Mouse (Mus musculus): ENCODE data around the gene Rtel1. TPM values are rescaled to one million over a fixed set of nuclear protein-coding genes. Genes with fewer than 3 reads are reported as not detected.

Gene Rtel1
- total RNA-seq, 1 experiment from 2014 or later = 51.6 TPM

DNA sequence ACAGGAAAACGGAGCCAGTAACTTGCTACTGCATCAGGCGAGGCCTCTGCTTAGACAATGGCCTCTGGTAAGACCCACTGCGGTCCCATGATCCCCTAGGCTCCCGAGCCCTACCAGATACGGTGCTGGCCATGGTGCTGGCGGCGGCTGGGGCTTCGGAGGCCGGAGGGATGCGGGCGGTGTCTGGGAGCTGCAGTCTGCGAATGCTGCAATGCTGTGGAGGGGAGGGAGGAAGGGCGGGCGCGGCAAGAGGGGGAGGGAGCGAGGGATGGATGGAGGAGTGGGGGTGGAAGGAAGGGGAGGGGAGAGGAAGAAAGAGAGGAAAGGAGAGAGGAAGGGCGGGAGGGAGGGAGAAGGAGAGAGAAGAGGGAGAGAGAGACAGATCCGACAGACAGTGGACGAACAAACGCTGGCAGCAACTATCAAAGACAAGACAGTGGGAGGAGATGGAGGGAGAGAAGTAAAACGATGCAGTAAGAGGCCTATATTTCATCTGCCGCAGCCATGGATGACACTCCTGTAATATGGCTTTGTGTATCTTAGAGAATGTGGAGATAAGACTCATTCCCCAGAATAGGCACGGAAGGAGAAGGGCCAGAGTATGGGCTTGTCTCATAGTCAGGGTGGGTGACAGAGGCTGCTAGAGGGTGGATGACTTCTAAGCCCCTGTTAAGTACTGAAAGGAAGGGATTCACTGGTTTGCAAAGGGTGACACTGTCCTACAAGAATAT, 5.3 kb upstream of the Rtel1 start, which contains the start of gene Stmn3:
TSS of gene Stmn3 (minus strand) at position 421 of the 731 bp plus-strand sequence.
- no peak for ATAC-seq (ENCODE audit: extremely low read depth, insufficient number of reproducible peaks, low FRiP score, poor library complexity, severe bottlenecking)

DNA sequence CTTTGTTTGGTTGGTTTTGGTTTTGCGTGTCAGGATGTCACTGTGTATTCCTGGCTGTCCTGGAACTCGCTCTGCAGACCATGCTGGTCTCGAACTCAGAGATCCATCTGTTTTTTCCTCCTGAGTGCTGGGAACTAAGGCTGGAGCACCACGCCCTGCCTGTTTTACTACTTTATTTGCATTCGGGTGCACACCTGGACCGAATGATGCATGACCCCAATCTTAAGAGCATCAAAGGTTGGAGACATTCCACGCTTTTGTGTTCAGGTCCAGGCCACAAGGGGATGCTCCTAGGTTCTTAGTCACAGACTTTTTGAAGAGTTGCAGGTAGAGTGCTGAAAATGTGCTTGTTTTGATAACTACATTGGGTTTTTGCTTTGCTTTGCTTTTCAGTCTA, 562 bp downstream of the Rtel1 start:
- ATAC-seq (ENCODE audit: extremely low read depth, insufficient number of reproducible peaks, low FRiP score, poor library complexity, severe bottlenecking) = no peak

GRCm38 (mm10) chr2:181322136-181322535, 2.6 kb downstream of the Rtel1 start:
- ATAC-seq (ENCODE audit: extremely low read depth, insufficient number of reproducible peaks, low FRiP score, poor library complexity, severe bottlenecking) = no peak

GRCm38 (mm10) chr2:181326098-181326497, 6.6 kb downstream of the Rtel1 start:
- ATAC-seq (ENCODE audit: extremely low read depth, insufficient number of reproducible peaks, low FRiP score, poor library complexity, severe bottlenecking) = no peak

DNA sequence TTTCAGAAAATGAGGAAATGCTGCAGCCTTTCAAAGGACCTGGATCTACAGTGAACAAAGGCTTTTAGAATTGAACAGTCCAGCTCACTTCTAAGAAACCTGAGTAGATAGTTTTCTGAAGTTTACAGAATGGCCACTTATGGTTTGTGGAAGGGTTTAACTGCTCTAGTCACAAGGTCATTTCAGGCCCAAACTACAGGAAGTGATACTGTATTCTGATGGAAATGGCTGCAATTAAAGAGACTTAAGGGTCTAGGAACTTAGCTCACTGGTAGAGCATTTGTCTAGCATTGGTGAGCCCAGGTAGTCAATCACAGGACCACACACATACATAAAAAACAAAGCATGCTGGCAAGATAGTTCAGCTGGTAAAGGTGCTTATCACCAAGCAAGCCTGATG, 13.0 kb downstream of the Rtel1 start:
- ATAC-seq (ENCODE audit: extremely low read depth, insufficient number of reproducible peaks, low FRiP score, poor library complexity, severe bottlenecking) = no peak

DNA sequence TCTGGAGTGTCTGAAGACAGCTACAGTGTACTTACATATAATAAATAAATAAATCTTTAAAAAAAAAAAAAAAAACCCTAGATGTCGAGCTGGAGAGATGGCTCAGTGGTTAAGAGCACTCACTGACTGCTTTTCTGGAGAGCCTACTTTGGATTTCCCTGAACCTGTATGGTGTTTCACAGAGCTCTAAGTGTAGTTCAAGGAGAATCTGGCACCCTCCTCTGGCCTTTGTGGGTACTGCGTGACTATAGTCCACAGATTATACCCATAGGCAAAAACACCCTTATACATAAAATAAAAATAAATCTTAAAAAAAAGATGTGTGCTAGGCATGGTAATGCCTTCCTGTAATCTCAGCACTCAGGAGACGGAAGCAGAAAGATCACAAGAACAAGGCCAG, 14.5 kb downstream of the Rtel1 start:
- peak; percentile 91 for ATAC-seq (ENCODE audit: extremely low read depth, insufficient number of reproducible peaks, low FRiP score, poor library complexity, severe bottlenecking)

- no peak for ATAC-seq (ENCODE audit: extremely low read depth, insufficient number of reproducible peaks, low FRiP score, poor library complexity, severe bottlenecking)
Measured at GRCm38 (mm10) chr2:181340426-181340825, 20.9 kb downstream of the Rtel1 start.

GRCm38 (mm10) chr2:181342766-181343165, 23.2 kb downstream of the Rtel1 start:
- no peak for ATAC-seq (ENCODE audit: extremely low read depth, insufficient number of reproducible peaks, low FRiP score, poor library complexity, severe bottlenecking)

DNA sequence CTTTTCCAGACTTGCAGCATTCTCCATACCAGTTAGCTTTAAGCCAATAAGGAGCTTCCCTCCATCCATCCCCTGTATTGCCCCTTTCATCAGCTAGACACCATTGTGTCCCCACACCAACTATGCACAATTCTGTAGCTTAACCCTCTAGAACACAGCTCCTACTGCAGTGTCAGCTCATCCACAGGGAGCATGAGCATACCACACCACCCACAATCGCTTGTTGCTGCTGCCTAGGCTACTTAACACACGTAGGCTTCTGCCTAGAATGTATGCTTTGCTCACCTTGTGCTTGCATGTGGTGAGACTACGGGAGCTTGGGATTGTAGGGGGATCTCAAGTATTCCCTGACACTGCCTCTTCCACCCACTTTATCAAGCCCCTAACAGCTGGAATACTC, 37.2 kb downstream of the Rtel1 start:
- no peak for ATAC-seq (ENCODE audit: extremely low read depth, insufficient number of reproducible peaks, low FRiP score, poor library complexity, severe bottlenecking)

DNA sequence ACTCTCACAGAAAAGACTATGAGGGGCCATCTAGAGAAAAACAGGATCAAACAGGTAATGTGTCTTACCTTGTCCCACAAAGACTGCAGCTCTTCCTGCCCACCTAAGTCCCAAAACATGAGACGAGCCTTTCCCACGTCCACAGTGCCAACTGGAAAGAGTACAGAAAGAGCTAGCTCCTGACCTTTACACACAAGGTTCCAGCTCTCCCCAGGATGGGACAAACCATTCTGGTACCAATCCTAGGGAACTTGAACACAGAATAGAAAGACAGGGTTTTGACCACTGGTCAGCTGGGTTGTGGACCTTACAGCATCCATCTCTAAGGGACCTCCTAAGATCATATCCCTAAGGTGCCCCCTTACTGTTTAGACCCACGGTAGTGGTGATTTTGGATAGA, 44.4 kb downstream of the Rtel1 start:
- no peak for ATAC-seq (ENCODE audit: extremely low read depth, insufficient number of reproducible peaks, low FRiP score, poor library complexity, severe bottlenecking)

- no peak for ATAC-seq (ENCODE audit: extremely low read depth, insufficient number of reproducible peaks, low FRiP score, poor library complexity, severe bottlenecking)
Measured at GRCm38 (mm10) chr2:181364487-181364859, 44.9 kb downstream of the Rtel1 start.

GRCm38 (mm10) chr2:181364860-181365596, 45.5 kb downstream of the Rtel1 start, which contains the start of the genes Zgpat and Arfrp1:
Zgpat (plus strand) TSS chr2:181364928.
Arfrp1 (minus strand) TSS chr2:181365404.
- peak; percentile 86 for ATAC-seq (ENCODE audit: extremely low read depth, insufficient number of reproducible peaks, low FRiP score, poor library complexity, severe bottlenecking)

- ATAC-seq (ENCODE audit: extremely low read depth, insufficient number of reproducible peaks, low FRiP score, poor library complexity, severe bottlenecking) = peak; percentile 14; the same call in 1 of the 2 replicates
Measured at GRCm38 (mm10) chr2:181365655-181366075, 46.1 kb downstream of the Rtel1 start.

- ATAC-seq (ENCODE audit: extremely low read depth, insufficient number of reproducible peaks, low FRiP score, poor library complexity, severe bottlenecking) = no peak
Measured at GRCm38 (mm10) chr2:181370001-181370400, 50.5 kb downstream of the Rtel1 start.

- ATAC-seq (ENCODE audit: extremely low read depth, insufficient number of reproducible peaks, low FRiP score, poor library complexity, severe bottlenecking) = peak; percentile 46; the same call in 1 of the 2 replicates
Measured at GRCm38 (mm10) chr2:181375787-181376186, 56.2 kb downstream of the Rtel1 start.

DNA sequence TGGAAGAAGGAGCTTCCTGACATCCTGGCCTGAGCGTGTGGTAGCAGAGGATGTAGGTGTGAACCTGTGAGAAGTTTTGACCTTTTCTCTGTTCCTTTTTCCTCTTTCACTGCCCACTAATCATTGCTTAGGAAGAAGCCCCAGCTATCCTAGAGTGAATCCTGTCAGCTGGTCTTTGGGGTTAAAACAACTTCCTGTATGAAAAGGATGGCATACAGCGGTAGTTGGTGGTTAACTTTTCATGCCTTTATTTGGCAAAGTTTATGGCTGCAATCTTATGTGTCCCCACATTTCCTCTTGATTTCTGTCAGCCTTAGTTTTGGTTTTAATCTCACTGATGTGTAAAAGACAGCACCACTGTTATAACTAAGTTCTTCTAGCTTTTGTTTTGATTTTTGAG, 57.7 kb downstream of the Rtel1 start:
- no peak for ATAC-seq (ENCODE audit: extremely low read depth, insufficient number of reproducible peaks, low FRiP score, poor library complexity, severe bottlenecking)

GRCm38 (mm10) chr2:181378701-181379100, 59.2 kb downstream of the Rtel1 start:
- no peak for ATAC-seq (ENCODE audit: extremely low read depth, insufficient number of reproducible peaks, low FRiP score, poor library complexity, severe bottlenecking)

GRCm38 (mm10) chr2:181379778-181380177, 60.2 kb downstream of the Rtel1 start, which contains the start of gene Lime1:
Lime1 (plus strand) TSS chr2:181380078.
- ATAC-seq (ENCODE audit: extremely low read depth, insufficient number of reproducible peaks, low FRiP score, poor library complexity, severe bottlenecking) = no peak

- no peak for ATAC-seq (ENCODE audit: extremely low read depth, insufficient number of reproducible peaks, low FRiP score, poor library complexity, severe bottlenecking)
Measured at GRCm38 (mm10) chr2:181380251-181380650, 60.7 kb downstream of the Rtel1 start.

- ATAC-seq (ENCODE audit: extremely low read depth, insufficient number of reproducible peaks, low FRiP score, poor library complexity, severe bottlenecking) = peak; percentile 40; the same call in 1 of the 2 replicates
Measured at GRCm38 (mm10) chr2:181381107-181381506, 61.6 kb downstream of the Rtel1 start.
